In the genomic region with DNA sequence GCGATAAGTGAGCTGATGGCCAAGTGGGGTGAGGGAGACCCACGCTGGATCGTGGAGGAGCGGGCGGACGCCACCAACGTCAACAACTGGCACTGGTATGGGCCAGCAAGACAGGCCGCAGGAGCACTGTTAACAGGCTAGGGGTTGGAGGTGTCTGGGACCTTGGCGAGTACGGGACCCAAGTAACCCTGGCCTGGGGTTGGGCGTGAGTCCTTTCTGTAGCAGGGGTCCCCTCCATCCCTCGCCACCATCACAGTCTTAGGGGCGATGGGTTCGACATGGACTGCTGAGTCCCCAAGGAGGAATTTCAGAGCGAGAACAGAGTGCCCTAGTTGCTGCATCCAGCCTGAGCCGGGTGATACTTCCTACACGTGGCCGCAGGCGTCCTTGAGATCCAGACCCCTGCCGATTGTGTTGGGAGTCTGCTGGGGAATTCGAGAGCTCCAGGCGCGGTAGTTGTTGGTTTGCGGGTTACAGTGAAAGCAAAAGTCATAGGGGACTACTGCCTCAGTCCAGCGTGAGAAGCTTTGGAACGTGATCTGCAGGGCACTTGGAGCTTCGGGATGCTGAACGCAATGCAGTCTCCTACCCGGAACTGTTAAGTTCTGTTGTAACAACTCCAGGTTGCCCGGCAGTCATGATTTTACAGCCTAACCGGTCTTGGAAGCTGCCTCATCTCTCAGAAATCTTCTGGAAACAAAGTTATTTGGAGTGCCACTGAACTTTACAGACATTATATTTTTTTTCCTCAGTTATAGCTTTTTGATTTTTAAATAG, we compare ENCODE assay signal across 8 mouse cellular contexts. TPM values are rescaled to one million over a fixed set of nuclear protein-coding genes. Genes with fewer than 3 reads are reported as not detected.
A peak's percentile ranks its signal among the peaks of the same experiment; 100 is the strongest.
DNase-seq lines count a peak whose midpoint lies in the region; ATAC-seq and TF ChIP-seq lines count a peak whose summit lies in the region.

No protein-coding gene starts in this region.

- DNase-seq in left cerebral cortex, adult 2 months (ENCODE audit: extremely low spot score in 1 of 2, low spot score in 2 of 2) = peak in 1 of 2 experiments; percentile 30
- no peak for DNase-seq in left cerebral cortex, adult 11 months (ENCODE audit: low spot score)
- no peak for DNase-seq in forebrain, postnatal 0 days
- DNase-seq in spleen, adult 18-20 months = no peak
- DNase-seq in layer of hippocampus, postnatal 10 days (ENCODE audit: low spot score in 2 of 2) = no peak

- TF ChIP-seq POLR2A in bone marrow, adult 2 months (IDR thresholded peaks at IDR 0.05; ENCODE audit: borderline replicate concordance, control insufficient read depth, low read depth, low read length) = no peak

- WGBS in bone marrow, adult 2 months = under 1% methylated on average over 31 of the region's 31 CpGs
- WGBS in forebrain, postnatal 0 days = 3% methylated on average over 31 of the region's 31 CpGs
- under 1% methylated on average over 31 of the region's 31 CpGs for WGBS in liver, embryonic 15.5 days (ENCODE audit: insufficient replicate concordance)
- WGBS in stomach, embryonic 15.5 days = under 1% methylated on average over 31 of the region's 31 CpGs

- peak overlapping the region; percentile 97 for H3K4me3 ChIP-seq in left cerebral cortex, adult 2 months
- H3K4me3 ChIP-seq in bone marrow, adult 2 months (replicated peaks; ENCODE audit: control insufficient read depth, low read depth, low read length) = peak overlapping the region; percentile 94
- peak overlapping the region; percentile 66 for H3K4me3 ChIP-seq in forebrain, postnatal 0 days (ENCODE audit: low read depth, low read length)
- H3K4me3 ChIP-seq in liver, embryonic 15.5 days (replicated peaks) = peak overlapping the region; percentile 84
- H3K4me3 ChIP-seq in stomach, embryonic 15.5 days (replicated peaks) = peak overlapping the region; percentile 89

- peak overlapping the region; percentile 85 for H3K9ac ChIP-seq in forebrain, postnatal 0 days
- peak overlapping the region; percentile 88 for H3K9ac ChIP-seq in liver, embryonic 15.5 days
- H3K9ac ChIP-seq in stomach, embryonic 15.5 days = peak overlapping the region; percentile 92

- 0 out of 2 replicates have a peak, but pooled peaks cover 2% of the 10 kb centered on the region for H3K4me1 ChIP-seq in bone marrow, adult 2 months (ENCODE audit: control insufficient read depth, insufficient read depth, low read length)
- H3K4me1 ChIP-seq in forebrain, postnatal 0 days (ENCODE audit: insufficient read depth) = peaks cover 16% of the 10 kb centered on the region
- peaks cover 25% of the 10 kb centered on the region for H3K4me1 ChIP-seq in liver, embryonic 15.5 days (replicated peaks)
- H3K4me1 ChIP-seq in stomach, embryonic 15.5 days = peaks cover 6% of the 10 kb centered on the region

- no peaks in the 10 kb centered on the region for H3K27me3 ChIP-seq in forebrain, postnatal 0 days (ENCODE audit: insufficient read depth, low read length)
- no peaks in the 10 kb centered on the region for H3K27me3 ChIP-seq in liver, embryonic 15.5 days
- H3K27me3 ChIP-seq in stomach, embryonic 15.5 days (replicated peaks) = no peaks in the 10 kb centered on the region

- no peak for TF ChIP-seq CTCF in left cerebral cortex, adult 2 months (IDR thresholded peaks at IDR 0.05)
- no peak for TF ChIP-seq CTCF in bone marrow, adult 2 months (IDR thresholded peaks at IDR 0.05; ENCODE audit: control insufficient read depth, insufficient read depth, low read length)
- TF ChIP-seq CTCF in forebrain, postnatal 0 days (IDR thresholded peaks at IDR 0.05; ENCODE audit: low read depth) = no peak

- ATAC-seq in forebrain, postnatal 0 days = peak; percentile 2; the same call in 1 of the 2 replicates
- peak; percentile 41 for ATAC-seq in liver, embryonic 15.5 days (ENCODE audit: insufficient read depth)
- ATAC-seq in stomach, embryonic 15.5 days (ENCODE audit: insufficient read depth, low FRiP score, low read depth) = peak; percentile 59

- H3K27ac ChIP-seq in left cerebral cortex, adult 2 months = peak overlapping the region; percentile 98
- H3K27ac ChIP-seq in bone marrow, adult 2 months (ENCODE audit: control insufficient read depth, insufficient read depth, low read depth, low read length, poor library complexity) = peak overlapping the region; percentile 82
- peak overlapping the region; percentile 83 for H3K27ac ChIP-seq in forebrain, postnatal 0 days (ENCODE audit: low read depth, low read length)
- peak overlapping the region; percentile 94 for H3K27ac ChIP-seq in liver, embryonic 15.5 days (replicated peaks)
- peak overlapping the region; percentile 91 for H3K27ac ChIP-seq in stomach, embryonic 15.5 days

- H3K36me3 ChIP-seq in forebrain, postnatal 0 days (ENCODE audit: insufficient read depth) = peaks cover 38% of the 10 kb centered on the region
- H3K36me3 ChIP-seq in liver, embryonic 15.5 days (replicated peaks) = peaks cover 47% of the 10 kb centered on the region
- peaks cover 39% of the 10 kb centered on the region for H3K36me3 ChIP-seq in stomach, embryonic 15.5 days

- peak overlapping the region; percentile 91 for H3K4me2 ChIP-seq in forebrain, postnatal 0 days (ENCODE audit: low read depth)
- H3K4me2 ChIP-seq in liver, embryonic 15.5 days = peak overlapping the region; percentile 86
- peak overlapping the region; percentile 77 for H3K4me2 ChIP-seq in stomach, embryonic 15.5 days

- intact Hi-C loops in left cerebral cortex, adult 2 months (cut with DNase I) = loop anchor here (1.0 to 2.0 kb wide), 3 partner anchors 68 to 150 kb away; a partner anchor contains a TSS

- H3K9me3 ChIP-seq in forebrain, postnatal 0 days (ENCODE audit: low read length) = no peaks in the 10 kb centered on the region
- no peaks in the 10 kb centered on the region for H3K9me3 ChIP-seq in liver, embryonic 15.5 days (replicated peaks)
- H3K9me3 ChIP-seq in stomach, embryonic 15.5 days = no peaks in the 10 kb centered on the region

RNA-seq across cellular contexts. Expression of a gene that starts 0.7 kb away (rescaled TPM):
- total RNA-seq in left cerebral cortex, adult 2 months (2021) = 100 to 1,000 TPM; 172 to 177 TPM
- 49.0 and 74.4 TPM in 2 replicates for polyA plus RNA-seq in bone marrow, adult 2 months (2011; ENCODE audit: insufficient read depth, insufficient read length, low replicate concordance, missing spikeins)
- total RNA-seq in forebrain, postnatal 0 days (2014; rRNA removed) = 137 and 184 TPM in 2 replicates
- 171 and 187 TPM in 2 replicates for polyA plus RNA-seq in forebrain, postnatal 0 days (2015; fragmentation: Nextera tagmentation; extraction: Ambion mirVana)
- polyA plus RNA-seq in liver, embryonic 15.5 days (2015; fragmentation: Nextera tagmentation; extraction: Ambion mirVana) = 129 and 132 TPM in 2 replicates
- polyA plus RNA-seq in stomach, embryonic 15.5 days (2015; fragmentation: Nextera tagmentation; extraction: Ambion mirVana) = 206 and 228 TPM in 2 replicates
- 100 to 1,000 TPM; 151 to 153 TPM for total RNA-seq in layer of hippocampus, postnatal 10 days (2021)

RNA-seq across cellular contexts. Expression of a gene that starts 1.0 kb away (rescaled TPM):
- total RNA-seq in left cerebral cortex, adult 2 months (2021) = 10 to 100 TPM; 52.8 to 55.8 TPM
- polyA plus RNA-seq in bone marrow, adult 2 months (2011; ENCODE audit: insufficient read depth, insufficient read length, low replicate concordance, missing spikeins) = 10.8 and 23.7 TPM in 2 replicates
- 77.6 and 79.4 TPM in 2 replicates for total RNA-seq in forebrain, postnatal 0 days (2014; rRNA removed)
- 54.6 and 57.7 TPM in 2 replicates for polyA plus RNA-seq in forebrain, postnatal 0 days (2015; fragmentation: Nextera tagmentation; extraction: Ambion mirVana)
- 8.2 and 9.5 TPM in 2 replicates for polyA plus RNA-seq in liver, embryonic 15.5 days (2015; fragmentation: Nextera tagmentation; extraction: Ambion mirVana)
- 35.6 TPM in 2 replicates for polyA plus RNA-seq in stomach, embryonic 15.5 days (2015; fragmentation: Nextera tagmentation; extraction: Ambion mirVana)
- 10 to 100 TPM; 54.9 to 61.5 TPM for total RNA-seq in layer of hippocampus, postnatal 10 days (2021)

RNA-seq across cellular contexts. Expression of a gene that starts 28.5 kb away (rescaled TPM):
- 1 to 10 TPM; 1.1 to 3.8 TPM for total RNA-seq in left cerebral cortex, adult 2 months (2021)
- polyA plus RNA-seq in bone marrow, adult 2 months (2011; ENCODE audit: insufficient read depth, insufficient read length, low replicate concordance, missing spikeins) = 2.6 TPM in 1 of 2 replicates, not detected in the other
- 0.48 and 0.62 TPM in 2 replicates for total RNA-seq in forebrain, postnatal 0 days (2014; rRNA removed)
- 0.21 TPM in 1 of 2 replicates, not detected in the other for polyA plus RNA-seq in forebrain, postnatal 0 days (2015; fragmentation: Nextera tagmentation; extraction: Ambion mirVana)
- polyA plus RNA-seq in liver, embryonic 15.5 days (2015; fragmentation: Nextera tagmentation; extraction: Ambion mirVana) = 0.20 and 0.38 TPM in 2 replicates
- polyA plus RNA-seq in stomach, embryonic 15.5 days (2015; fragmentation: Nextera tagmentation; extraction: Ambion mirVana) = 0.37 and 0.59 TPM in 2 replicates
- 1 to 10 TPM; 1.1 to 1.5 TPM for total RNA-seq in layer of hippocampus, postnatal 10 days (2021)

RNA-seq across cellular contexts. Expression of a gene that starts 32.5 kb away (rescaled TPM):
- total RNA-seq in left cerebral cortex, adult 2 months (2021) = under 1 TPM; 0.19 to 0.27 TPM
- not detected in 2 replicates for polyA plus RNA-seq in bone marrow, adult 2 months (2011; ENCODE audit: insufficient read depth, insufficient read length, low replicate concordance, missing spikeins)
- 0.69 and 1.1 TPM in 2 replicates for total RNA-seq in forebrain, postnatal 0 days (2014; rRNA removed)
- 0.88 and 1.8 TPM in 2 replicates for polyA plus RNA-seq in forebrain, postnatal 0 days (2015; fragmentation: Nextera tagmentation; extraction: Ambion mirVana)
- polyA plus RNA-seq in liver, embryonic 15.5 days (2015; fragmentation: Nextera tagmentation; extraction: Ambion mirVana) = 0.15 and 0.23 TPM in 2 replicates
- polyA plus RNA-seq in stomach, embryonic 15.5 days (2015; fragmentation: Nextera tagmentation; extraction: Ambion mirVana) = 0.44 and 0.54 TPM in 2 replicates
- total RNA-seq in layer of hippocampus, postnatal 10 days (2021) = under 1 TPM; 0.55 to 0.62 TPM

Comparison
In these comparisons a context has a peak if more than half of its experiments do, and no peak if none do; other contexts are left out.
1. ATAC-seq: peak in every context shown above with its lines; median percentile 59 in stomach, embryonic 15.5 days; 41 in liver, embryonic 15.5 days; 2 in forebrain, postnatal 0 days.